In genomic region chr8:122191054-122191376, GRCm38 (mm10) we compare ENCODE assay signal across 13 mouse cellular contexts.
DNase-seq lines count a peak whose midpoint lies in the region; ATAC-seq and TF ChIP-seq lines count a peak whose summit lies in the region.
"Had no signal": no experiment of that assay in that cellular context is flagged by ENCODE, and none has a peak within 500 bp of the region (broad histone marks: within the 10 kb centered on the region; RNA-seq: fewer than 3 reads in every experiment).

No protein-coding gene starts in this region.

- no peak for TF ChIP-seq CTCF in forebrain, postnatal 0 days (IDR thresholded peaks at IDR 0.05; ENCODE audit: low read depth)

- ATAC-seq in forebrain, embryonic 14.5 days: no peak
- ATAC-seq in forebrain, postnatal 0 days: no peak
- ATAC-seq in hindbrain, embryonic 13.5 days (ENCODE audit: low FRiP score): no peak
- no peak for ATAC-seq in hindbrain, embryonic 11.5 days (ENCODE audit: low FRiP score)
- peak; percentile 26; the same call in 1 of the 2 replicates for ATAC-seq in limb, embryonic 13.5 days (ENCODE audit: low FRiP score, low read depth)

- H3K9ac ChIP-seq in forebrain, embryonic 14.5 days (ENCODE audit: low read length): no peak overlapping the region
- no peak overlapping the region for H3K9ac ChIP-seq in forebrain, postnatal 0 days
- no peak overlapping the region for H3K9ac ChIP-seq in hindbrain, embryonic 13.5 days
- H3K9ac ChIP-seq in hindbrain, embryonic 11.5 days (ENCODE audit: low read depth, low read length): no peak overlapping the region
- H3K9ac ChIP-seq in limb, embryonic 13.5 days: no peak overlapping the region
- H3K9ac ChIP-seq: hindbrain, embryonic 15.5 days had no signal

- H3K36me3 ChIP-seq in forebrain, embryonic 14.5 days (ENCODE audit: control insufficient read depth, insufficient read depth, low read length): no peaks in the 10 kb centered on the region
- no peaks in the 10 kb centered on the region for H3K36me3 ChIP-seq in forebrain, postnatal 0 days (ENCODE audit: insufficient read depth)
- no peaks in the 10 kb centered on the region for H3K36me3 ChIP-seq in hindbrain, embryonic 13.5 days
- H3K36me3 ChIP-seq in hindbrain, embryonic 11.5 days (ENCODE audit: control insufficient read depth, insufficient read depth, low read length): no peaks in the 10 kb centered on the region
- H3K36me3 ChIP-seq in limb, embryonic 13.5 days: no peaks in the 10 kb centered on the region
- H3K36me3 ChIP-seq: G1E; hindbrain, embryonic 15.5 days had no signal

- no peak for DNase-seq in forebrain, embryonic 14.5 days (ENCODE audit: low spot score)
- DNase-seq in forebrain, postnatal 0 days: no peak
- DNase-seq in hindbrain, embryonic 11.5 days (ENCODE audit: low spot score): no peak
- peak; percentile 90 for DNase-seq in MN1 (ENCODE audit: low spot score)
- DNase-seq in retina, embryonic 14.5 days (ENCODE audit: low spot score): no peak
- DNase-seq: adrenal gland, adult 8-10 months; B cell, adult 2 months; cerebellum, adult 2 months; thymus, postnatal 14 days had no signal

- peak overlapping the region; percentile 53 for H3K27ac ChIP-seq in forebrain, embryonic 14.5 days (ENCODE audit: low read depth, low read length)
- H3K27ac ChIP-seq in forebrain, postnatal 0 days (ENCODE audit: low read depth, low read length): no peak overlapping the region
- peak overlapping the region; percentile 25; the same call in 1 of the 2 replicates for H3K27ac ChIP-seq in hindbrain, embryonic 13.5 days
- H3K27ac ChIP-seq in hindbrain, embryonic 11.5 days (ENCODE audit: low read depth, low read length): no peak overlapping the region
- peak overlapping the region; percentile 71 for H3K27ac ChIP-seq in limb, embryonic 13.5 days
- H3K27ac ChIP-seq: hindbrain, embryonic 15.5 days had no signal

- no peak overlapping the region for H3K4me3 ChIP-seq in forebrain, embryonic 14.5 days (ENCODE audit: low read depth, low read length)
- H3K4me3 ChIP-seq in forebrain, postnatal 0 days (ENCODE audit: low read depth, low read length): no peak overlapping the region
- H3K4me3 ChIP-seq in hindbrain, embryonic 13.5 days: no peak overlapping the region
- H3K4me3 ChIP-seq in hindbrain, embryonic 11.5 days (ENCODE audit: low read depth, low read length): no peak overlapping the region
- H3K4me3 ChIP-seq in limb, embryonic 13.5 days: no peak overlapping the region
- H3K4me3 ChIP-seq: hindbrain, embryonic 15.5 days had no signal

- H3K9me3 ChIP-seq in forebrain, embryonic 14.5 days (replicated peaks; ENCODE audit: control insufficient read depth, low read length): no peaks in the 10 kb centered on the region
- H3K9me3 ChIP-seq in forebrain, postnatal 0 days (ENCODE audit: low read length): no peaks in the 10 kb centered on the region
- no peaks in the 10 kb centered on the region for H3K9me3 ChIP-seq in hindbrain, embryonic 13.5 days
- H3K9me3 ChIP-seq in hindbrain, embryonic 11.5 days (ENCODE audit: control insufficient read depth, low read length): no peaks in the 10 kb centered on the region
- H3K9me3 ChIP-seq in limb, embryonic 13.5 days: no peaks in the 10 kb centered on the region
- H3K9me3 ChIP-seq: hindbrain, embryonic 15.5 days had no signal

- no peaks in the 10 kb centered on the region for H3K27me3 ChIP-seq in forebrain, embryonic 14.5 days (replicated peaks; ENCODE audit: control insufficient read depth, insufficient read depth, low read length)
- no peaks in the 10 kb centered on the region for H3K27me3 ChIP-seq in forebrain, postnatal 0 days (ENCODE audit: insufficient read depth, low read length)
- H3K27me3 ChIP-seq in hindbrain, embryonic 13.5 days: no peaks in the 10 kb centered on the region
- H3K27me3 ChIP-seq in hindbrain, embryonic 11.5 days (ENCODE audit: control insufficient read depth, insufficient read depth, low read length): no peaks in the 10 kb centered on the region
- no peaks in the 10 kb centered on the region for H3K27me3 ChIP-seq in limb, embryonic 13.5 days
- H3K27me3 ChIP-seq: hindbrain, embryonic 15.5 days had no signal

- WGBS in forebrain, embryonic 14.5 days: 81% methylated on average over 8 of the region's 8 CpGs
- WGBS in forebrain, postnatal 0 days: 63% methylated on average over 8 of the region's 8 CpGs
- WGBS in hindbrain, embryonic 13.5 days: 84% methylated on average over 8 of the region's 8 CpGs
- WGBS in hindbrain, embryonic 11.5 days: 80% methylated on average over 8 of the region's 8 CpGs
- 40% methylated on average over 8 of the region's 8 CpGs for WGBS in limb, embryonic 13.5 days

- H3K4me1 ChIP-seq in forebrain, embryonic 14.5 days (ENCODE audit: control insufficient read depth, insufficient read depth, low read length): peaks cover 8% of the 10 kb centered on the region; the same call in 1 of the 2 replicates
- peaks cover 7% of the 10 kb centered on the region for H3K4me1 ChIP-seq in forebrain, postnatal 0 days (ENCODE audit: insufficient read depth)
- peaks cover 36% of the 10 kb centered on the region for H3K4me1 ChIP-seq in hindbrain, embryonic 13.5 days (replicated peaks)
- H3K4me1 ChIP-seq in hindbrain, embryonic 11.5 days (replicated peaks; ENCODE audit: control insufficient read depth, insufficient read depth, low read length): no peaks in the 10 kb centered on the region
- H3K4me1 ChIP-seq in limb, embryonic 13.5 days: peaks cover 65% of the 10 kb centered on the region

- H3K4me2 ChIP-seq in forebrain, embryonic 14.5 days (ENCODE audit: low read length): no peak overlapping the region
- no peak overlapping the region for H3K4me2 ChIP-seq in forebrain, postnatal 0 days (ENCODE audit: low read depth)
- no peak overlapping the region for H3K4me2 ChIP-seq in hindbrain, embryonic 13.5 days
- H3K4me2 ChIP-seq in hindbrain, embryonic 11.5 days (replicated peaks; ENCODE audit: low read depth, low read length): no peak overlapping the region
- peak overlapping the region; percentile 33 for H3K4me2 ChIP-seq in limb, embryonic 13.5 days (replicated peaks)
- H3K4me2 ChIP-seq: hindbrain, embryonic 15.5 days had no signal

Comparison
In these comparisons a context has a peak if more than half of its experiments do, and no peak if none do; other contexts are left out.
1. H3K27ac ChIP-seq: peak in forebrain, embryonic 14.5 days (single experiment), hindbrain, embryonic 13.5 days (single experiment) and limb, embryonic 13.5 days (single experiment); none in forebrain, postnatal 0 days (single experiment) and hindbrain, embryonic 11.5 days (single experiment).